Mouse (Mus musculus) neural tube, embryonic 12.5 days (tissue): ENCODE measurements at regions not wholly inside any gene's neighbourhood (a gene's known extent, or its start where the extent isn't known, plus 50 kb on each side); places are given as distances from the start of the nearest gene placed in this dataset.
"Not testable (repeated sequence)": the region's sequence is repeated elsewhere in the genome, so short reads cannot be mapped to it uniquely, and the experiment has no call there.

Experiments
- ATAC-seq: fragments of 200-750 bp; cut with Nextera tagmentation; 2 replicates; pipeline ENCODE4 v1.8.0; 2017; ENCODE audit warnings: low read depth, mild to moderate bottlenecking, moderate TSS enrichment, moderate library complexity; ENCODE audit not compliant: low FRiP score
- H3K27ac ChIP-seq: fragments of 300-500 bp; sonication (generic); 2 replicates; pipeline ENCODE4 v1.5.1; 2016
- H3K27me3 ChIP-seq: fragments of 300-500 bp; sonication (generic); replicated peaks from 2 replicates; pipeline ENCODE4 v1.6.1; 2016; ENCODE audit warnings: mild to moderate bottlenecking
- H3K36me3 ChIP-seq: fragments of 300-500 bp; sonication (generic); 2 replicates; pipeline ENCODE4 v1.6.1; 2016; ENCODE audit warnings: mild to moderate bottlenecking
- H3K4me1 ChIP-seq: fragments of 300-500 bp; sonication (generic); 2 replicates; pipeline ENCODE4 v1.6.1; 2016
- H3K4me2 ChIP-seq: fragments of 300-500 bp; sonication (generic); replicated peaks from 2 replicates; pipeline ENCODE4 v1.6.1; 2016; ENCODE audit warnings: mild to moderate bottlenecking
- H3K4me3 ChIP-seq: fragments of 300-500 bp; sonication (generic); 2 replicates; pipeline ENCODE4 v1.5.1; 2016
- H3K9ac ChIP-seq: fragments of 300-500 bp; sonication (generic); 2 replicates; pipeline ENCODE4 v1.6.1; 2016; ENCODE audit warnings: mild to moderate bottlenecking
- H3K9me3 ChIP-seq: fragments of 300-500 bp; sonication (generic); 2 replicates; pipeline ENCODE4 v1.6.1; 2016; ENCODE audit warnings: mild to moderate bottlenecking
- WGBS: fragments of 180-500 bp; shearing (Covaris S2); methylation state at CpG from one replicate; pipeline ENCODE4 v1.1.7; 2016; 5-methylcytosine and 5-hydroxymethylcytosine counted together

- ATAC-seq, result no peak
- Histone ChIP-seq H3K4me2 (no peak overlapping the region), H3K4me1 (no peaks in the 10 kb centered on the region), H3K27me3 (no peaks in the 10 kb centered on the region), H3K4me3 (no peak overlapping the region), H3K27ac (no peak overlapping the region), H3K9ac (no peak overlapping the region), H3K9me3 (no peaks in the 10 kb centered on the region), H3K36me3 (peaks cover 2% of the 10 kb centered on the region; the same call in 1 of the 2 replicates)
- WGBS, result 48% methylated on average over 2 of the region's 2 CpGs
These were observed 167.0 kb upstream of the Ndn start for GRCm38 (mm10) chr7:62179387-62179786.

GRCm38 (mm10) chr7:62208529-62208928, 137.8 kb upstream of the Ndn start:
- no peak for ATAC-seq
- H3K4me3 ChIP-seq, result 0 out of 2 replicates have a peak overlapping the region, but pooled peaks have one; percentile 21
- H3K27me3 ChIP-seq, result no peaks in the 10 kb centered on the region
- no peak overlapping the region for H3K9ac ChIP-seq
- H3K4me2 ChIP-seq, result peak overlapping the region; percentile 52
- no peak overlapping the region for H3K27ac ChIP-seq
- H3K4me1 ChIP-seq, result no peaks in the 10 kb centered on the region
- H3K9me3 ChIP-seq, result no peaks in the 10 kb centered on the region
- H3K36me3 ChIP-seq, result peaks cover 5% of the 10 kb centered on the region; the same call in 1 of the 2 replicates

- H3K4me3 ChIP-seq, result peak overlapping the region; percentile 34
- peak overlapping the region; percentile 33; the same call in 1 of the 2 replicates for H3K4me2 ChIP-seq
- WGBS, result 32% methylated on average over 12 of the region's 12 CpGs
- no peaks in the 10 kb centered on the region for H3K27me3 ChIP-seq
- H3K27ac ChIP-seq, result no peak overlapping the region
- peak; percentile 82 for ATAC-seq
- no peak overlapping the region for H3K9ac ChIP-seq
- no peaks in the 10 kb centered on the region for H3K4me1 ChIP-seq
- no peaks in the 10 kb centered on the region for H3K36me3 ChIP-seq
- no peaks in the 10 kb centered on the region for H3K9me3 ChIP-seq
These were observed 137.2 kb upstream of the Ndn start for GRCm38 (mm10) chr7:62209117-62209700.

GRCm38 (mm10) chr7:62225184-62225583, 121.2 kb upstream of the Ndn start:
- Histone ChIP-seq H3K27ac (no peak overlapping the region), H3K4me2 (no peak overlapping the region), H3K9me3 (no peaks in the 10 kb centered on the region), H3K36me3 (no peaks in the 10 kb centered on the region), H3K4me3 (no peak overlapping the region), H3K4me1 (no peaks in the 10 kb centered on the region), H3K9ac (no peak overlapping the region), H3K27me3 (no peaks in the 10 kb centered on the region)
- ATAC-seq, result no peak
- 34% methylated on average over 4 of the region's 4 CpGs for WGBS

- Histone ChIP-seq H3K27ac (no peak overlapping the region), H3K36me3 (no peaks in the 10 kb centered on the region), H3K9me3 (0 out of 2 replicates have a peak, but pooled peaks cover 6% of the 10 kb centered on the region), H3K9ac (no peak overlapping the region), H3K4me1 (no peaks in the 10 kb centered on the region), H3K27me3 (no peaks in the 10 kb centered on the region), H3K4me3 (no peak overlapping the region), H3K4me2 (no peak overlapping the region)
- ATAC-seq, result no peak
- 11% methylated on average over 1 of the region's 1 CpGs for WGBS
These were observed 118.6 kb upstream of the Ndn start for GRCm38 (mm10) chr7:62227727-62228126.

GRCm38 (mm10) chr7:62230713-62231112, 115.7 kb upstream of the Ndn start:
- Histone ChIP-seq H3K27ac (no peak overlapping the region), H3K9ac (no peak overlapping the region)

GRCm38 (mm10) chr7:62231120-62231574, 115.2 kb upstream of the Ndn start:
- Histone ChIP-seq H3K27me3 (no peaks in the 10 kb centered on the region), H3K4me3 (0 out of 2 replicates have a peak overlapping the region, but pooled peaks have one; percentile 11), H3K4me1 (no peaks in the 10 kb centered on the region), H3K27ac (no peak overlapping the region), H3K9me3 (0 out of 2 replicates have a peak, but pooled peaks cover 6% of the 10 kb centered on the region), H3K9ac (no peak overlapping the region), H3K36me3 (no peaks in the 10 kb centered on the region), H3K4me2 (peak overlapping the region; percentile 49)
- 12% methylated on average over 13 of the region's 13 CpGs for WGBS
- peak; percentile 91 for ATAC-seq

More at GRCm38 (mm10) chr7:62230713-62231112, 115.7 kb upstream of the Ndn start:
- H3K4me3 ChIP-seq, result 0 out of 2 replicates have a peak overlapping the region, but pooled peaks have one; percentile 11
- H3K36me3 ChIP-seq, result no peaks in the 10 kb centered on the region
- 0 out of 2 replicates have a peak, but pooled peaks cover 6% of the 10 kb centered on the region for H3K9me3 ChIP-seq
- 5% methylated on average over 2 of the region's 2 CpGs for WGBS
- H3K4me2 ChIP-seq, result peak overlapping the region; percentile 49
- H3K4me1 ChIP-seq, result no peaks in the 10 kb centered on the region
- H3K27me3 ChIP-seq, result no peaks in the 10 kb centered on the region
- ATAC-seq, result peak; percentile 45

GRCm38 (mm10) chr7:62232076-62232475, 114.3 kb upstream of the Ndn start:
- Histone ChIP-seq H3K4me2 (no peak overlapping the region), H3K9ac (no peak overlapping the region), H3K36me3 (no peaks in the 10 kb centered on the region), H3K27ac (no peak overlapping the region), H3K27me3 (no peaks in the 10 kb centered on the region), H3K4me1 (no peaks in the 10 kb centered on the region), H3K9me3 (0 out of 2 replicates have a peak, but pooled peaks cover 6% of the 10 kb centered on the region), H3K4me3 (no peak overlapping the region)
- 69% methylated on average over 5 of the region's 5 CpGs for WGBS
- ATAC-seq, result no peak

GRCm38 (mm10) chr7:62234037-62234436, 112.3 kb upstream of the Ndn start:
- Histone ChIP-seq H3K27me3 (no peaks in the 10 kb centered on the region), H3K4me3 (no peak overlapping the region), H3K4me2 (no peak overlapping the region), H3K27ac (no peak overlapping the region), H3K9me3 (0 out of 2 replicates have a peak, but pooled peaks cover 6% of the 10 kb centered on the region), H3K4me1 (no peaks in the 10 kb centered on the region), H3K36me3 (no peaks in the 10 kb centered on the region), H3K9ac (no peak overlapping the region)
- 74% methylated on average over 6 of the region's 6 CpGs for WGBS
- no peak for ATAC-seq

GRCm38 (mm10) chr7:62235766-62236165, 110.6 kb upstream of the Ndn start:
- no peaks in the 10 kb centered on the region for H3K36me3 ChIP-seq
- 50% methylated on average over 1 of the region's 1 CpGs for WGBS
- H3K9me3 ChIP-seq, result 0 out of 2 replicates have a peak, but pooled peaks cover 6% of the 10 kb centered on the region
- no peak overlapping the region for H3K9ac ChIP-seq
- H3K27me3 ChIP-seq, result no peaks in the 10 kb centered on the region
- H3K4me3 ChIP-seq, result no peak overlapping the region
- no peak for ATAC-seq
- H3K4me1 ChIP-seq, result no peaks in the 10 kb centered on the region
- no peak overlapping the region for H3K27ac ChIP-seq
- no peak overlapping the region for H3K4me2 ChIP-seq

GRCm38 (mm10) chr7:62261688-62262114, 84.7 kb upstream of the Ndn start:
- Histone ChIP-seq H3K9ac (no peak overlapping the region), H3K27ac (0 out of 2 replicates have a peak overlapping the region, but pooled peaks have one; percentile 16), H3K4me1 (no peaks in the 10 kb centered on the region), H3K27me3 (no peaks in the 10 kb centered on the region), H3K36me3 (no peaks in the 10 kb centered on the region), H3K4me2 (no peak overlapping the region), H3K4me3 (no peak overlapping the region), H3K9me3 (no peaks in the 10 kb centered on the region)
- WGBS, result 32% methylated on average over 8 of the region's 8 CpGs
- ATAC-seq, result peak; percentile 93

GRCm38 (mm10) chr7:62262174-62262573, 84.2 kb upstream of the Ndn start:
- 40% methylated on average over 2 of the region's 2 CpGs for WGBS
- H3K27me3 ChIP-seq, H3K4me1 ChIP-seq, H3K9me3 ChIP-seq, H3K4me3 ChIP-seq, H3K36me3 ChIP-seq, H3K4me2 ChIP-seq, H3K9ac ChIP-seq, H3K27ac ChIP-seq, ATAC-seq: not testable (repeated sequence)
